Mouse (Mus musculus) kidney, embryonic 15.5 days (tissue): ENCODE measurements around the gene Gm21973. TPM values are rescaled to one million over a fixed set of nuclear protein-coding genes. Genes with fewer than 3 reads are reported as not detected.

Experiments
- ATAC-seq: fragments of 200-750 bp; cut with Nextera tagmentation; replicated peaks from 2 replicates; pipeline ENCODE4 v1.8.0; 2017; ENCODE audit warnings: moderate TSS enrichment; ENCODE audit not compliant: low FRiP score
- H3K27ac ChIP-seq: fragments of 300-500 bp; sonication (generic); 2 replicates; pipeline ENCODE4 v1.5.1; 2015; ENCODE audit warnings: mild to moderate bottlenecking, inconsistent platforms
- H3K27me3 ChIP-seq: fragments of 300-500 bp; sonication (generic); 2 replicates; pipeline ENCODE4 v1.6.1; 2015; ENCODE audit warnings: inconsistent platforms
- H3K36me3 ChIP-seq: fragments of 300-500 bp; sonication (generic); 2 replicates; pipeline ENCODE4 v1.6.1; 2015; ENCODE audit warnings: inconsistent platforms
- H3K4me1 ChIP-seq: fragments of 300-500 bp; sonication (generic); 2 replicates; pipeline ENCODE4 v1.6.1; 2015; ENCODE audit warnings: inconsistent platforms
- H3K4me2 ChIP-seq: fragments of 300-500 bp; sonication (generic); 2 replicates; pipeline ENCODE4 v1.6.1; 2015; ENCODE audit warnings: moderate library complexity, mild to moderate bottlenecking, inconsistent platforms
- H3K4me3 ChIP-seq: fragments of 300-500 bp; sonication (generic); replicated peaks from 2 replicates; pipeline ENCODE4 v1.5.1; 2015; ENCODE audit warnings: mild to moderate bottlenecking, inconsistent platforms
- H3K9ac ChIP-seq: fragments of 300-500 bp; sonication (generic); 2 replicates; pipeline ENCODE4 v1.6.1; 2015; ENCODE audit warnings: mild to moderate bottlenecking, inconsistent platforms
- H3K9me3 ChIP-seq: fragments of 300-500 bp; sonication (generic); replicated peaks from 2 replicates; pipeline ENCODE4 v1.6.1; 2016; ENCODE audit warnings: inconsistent platforms
- WGBS: fragments of 180-500 bp; shearing (Covaris S2); methylation state at CpG from one replicate; pipeline ENCODE4 v1.1.7; 2015; ENCODE audit warnings: mixed read lengths; 5-methylcytosine and 5-hydroxymethylcytosine counted together
- polyA plus RNA-seq: library from polyadenylated mRNA; unstranded; fragments of >200 nt; fragmentation: Nextera tagmentation; extraction: Ambion mirVana; gene quantifications from 2 replicates; pipeline ENCODE4 v1.2.1, GENCODE M21; 2015

The Gm21973 gene
- polyA plus RNA-seq, 1 experiment from 2014 or later: not detected

- ATAC-seq: no peak
- no peak overlapping the region for H3K27ac ChIP-seq
- no peak overlapping the region for H3K9ac ChIP-seq
- no peak overlapping the region for H3K4me3 ChIP-seq
- WGBS: 84% methylated on average over 6 of the region's 6 CpGs
- no peaks in the 10 kb centered on the region for H3K9me3 ChIP-seq
- no peaks in the 10 kb centered on the region for H3K36me3 ChIP-seq
- no peak overlapping the region for H3K4me2 ChIP-seq
- no peaks in the 10 kb centered on the region for H3K4me1 ChIP-seq
- no peaks in the 10 kb centered on the region for H3K27me3 ChIP-seq
These were observed 88.5 kb downstream of the Gm21973 start for GRCm38 (mm10) chr15:10413656-10414055.

DNA sequence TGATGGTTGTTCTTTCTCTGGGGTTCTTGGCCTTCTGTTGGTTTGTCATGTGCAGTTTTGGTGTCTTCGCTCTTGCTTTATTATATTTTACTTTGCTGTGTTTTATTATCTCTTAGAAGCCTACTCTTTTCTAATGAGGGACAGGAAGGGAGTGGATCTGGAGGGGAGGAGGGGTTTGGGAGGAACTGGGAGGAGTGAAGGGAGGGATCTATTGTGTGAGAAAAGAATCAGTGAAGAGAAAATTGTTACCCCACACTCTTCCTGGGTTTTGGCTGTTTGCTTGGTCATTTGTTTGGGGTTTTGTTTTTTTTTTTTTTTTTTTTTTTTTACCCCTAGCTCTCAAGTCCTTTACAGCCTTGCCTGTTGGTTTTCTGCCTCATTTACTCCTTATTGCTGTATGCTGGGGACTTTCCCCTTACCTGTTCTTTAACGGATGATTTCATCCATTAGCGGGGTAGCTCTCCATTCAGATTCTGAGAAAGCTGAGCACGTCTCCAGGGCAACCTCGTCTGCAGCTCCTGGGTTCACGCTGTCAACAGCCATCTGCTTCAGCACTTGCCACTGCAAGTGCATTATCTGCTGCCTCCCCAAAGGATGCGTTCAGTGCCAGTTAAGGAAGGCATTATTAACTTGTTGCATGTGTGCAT lies 96.1 kb downstream of the Gm21973 start:
- Histone ChIP-seq H3K4me2 (no peak overlapping the region), H3K27me3 (no peaks in the 10 kb centered on the region), H3K9me3 (no peaks in the 10 kb centered on the region), H3K27ac (no peak overlapping the region), H3K36me3 (no peaks in the 10 kb centered on the region), H3K9ac (no peak overlapping the region), H3K4me1 (peaks cover 12% of the 10 kb centered on the region), H3K4me3 (no peak overlapping the region)
- WGBS: 27% methylated on average over 7 of the region's 7 CpGs
- peak; percentile 81 for ATAC-seq

DNA sequence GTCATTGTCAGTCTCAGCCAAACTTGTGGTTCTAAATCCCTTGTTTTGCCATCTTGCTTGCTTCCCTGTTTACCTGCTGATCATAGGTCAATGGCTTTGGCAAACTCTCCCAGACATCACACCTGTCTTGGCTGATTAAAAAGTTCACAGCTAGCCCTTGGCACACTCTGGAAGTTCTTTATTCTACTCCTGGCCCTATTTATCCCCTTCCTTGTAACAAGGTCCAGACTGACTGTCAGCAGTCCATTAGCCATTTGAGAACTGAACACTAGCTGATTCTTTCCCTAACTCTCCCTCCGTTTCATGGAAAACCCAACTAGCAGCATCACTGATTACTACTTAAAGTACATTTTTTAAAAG lies 96.6 kb downstream of the Gm21973 start:
- no peaks in the 10 kb centered on the region for H3K36me3 ChIP-seq
- no peak overlapping the region for H3K27ac ChIP-seq
- H3K4me3 ChIP-seq: no peak overlapping the region

More for the DNA sequence above, 96.6 kb downstream of the Gm21973 start:
- no peak overlapping the region for H3K4me2 ChIP-seq
- no peaks in the 10 kb centered on the region for H3K27me3 ChIP-seq
- H3K9me3 ChIP-seq: no peaks in the 10 kb centered on the region
- H3K4me1 ChIP-seq: peaks cover 12% of the 10 kb centered on the region
- peak; percentile 19; the same call in 1 of the 2 replicates for ATAC-seq
- no peak overlapping the region for H3K9ac ChIP-seq
- WGBS: 67% methylated on average over 1 of the region's 1 CpGs

Other genes with a start within 250 kb of the Gm21973 start
- 3.3 and 4.0 TPM in 2 replicates for gene Prlr, start 148.1 kb upstream of the Gm21973 start, polyA plus RNA-seq
- 2.2 and 2.5 TPM in 2 replicates for gene Agxt2, start 33.2 kb downstream of the Gm21973 start, polyA plus RNA-seq
- gene Dnajc21, start 145.1 kb downstream of the Gm21973 start, polyA plus RNA-seq: 12.6 and 12.9 TPM in 2 replicates
- 104 and 129 TPM in 2 replicates for gene Brix1, start 160.6 kb downstream of the Gm21973 start, polyA plus RNA-seq
- gene Rad1, start 160.6 kb downstream of the Gm21973 start, polyA plus RNA-seq: 39.4 and 41.3 TPM in 2 replicates
- not detected in 2 replicates for gene Ttc23l, start 233.3 kb downstream of the Gm21973 start, polyA plus RNA-seq